Mouse (Mus musculus) myocyte (in vitro differentiated cells): ENCODE data around the gene B4galnt1.

Experiments
- E2F4 ChIP-seq: IDR thresholded peaks from one replicate; pipeline ENCODE4 v1.6.1; 2011; ENCODE audit warnings: mild to moderate bottlenecking, control low read depth, moderate library complexity; ENCODE audit not compliant: insufficient read depth
- MAX ChIP-seq: IDR thresholded peaks from one replicate; pipeline ENCODE4 v1.6.1; 2011; ENCODE audit warnings: low read depth, mild to moderate bottlenecking, control low read depth
- MYOD1 ChIP-seq, 3 experiments: IDR thresholded peaks; one replicate each; pipeline ENCODE4 v1.6.1; 2011; ENCODE audit warnings: control low read depth in 2 of 3, low read depth in 2 of 3, mild to moderate bottlenecking in 2 of 3, moderate library complexity in 1 of 3; ENCODE audit not compliant: insufficient read length in 2 of 3, control insufficient read depth in 1 of 3
- MYOG ChIP-seq, 3 experiments: IDR thresholded peaks; one replicate each; pipeline ENCODE4 v1.6.1; 2011; ENCODE audit warnings: control low read depth in 2 of 3, low read depth in 2 of 3, mild to moderate bottlenecking in 2 of 3; ENCODE audit not compliant: insufficient read length in 2 of 3, control insufficient read depth in 1 of 3, insufficient read depth in 1 of 3
- POLR2A ChIP-seq: IDR thresholded peaks from one replicate; pipeline ENCODE4 v1.6.1; 2011; ENCODE audit warnings: low read depth, mild to moderate bottlenecking, control low read depth, moderate library complexity; ENCODE audit not compliant: insufficient read length
- POLR2AphosphoS2 ChIP-seq: IDR thresholded peaks from one replicate; pipeline ENCODE4 v1.6.1; 2011; ENCODE audit warnings: low read depth, control low read depth; ENCODE audit not compliant: insufficient read length
- REST ChIP-seq: IDR thresholded peaks from one replicate; pipeline ENCODE4 v1.6.1; 2011; ENCODE audit warnings: mild to moderate bottlenecking, control low read depth, moderate library complexity; ENCODE audit not compliant: insufficient read depth, insufficient read length
- TCF12 ChIP-seq: IDR thresholded peaks from one replicate; pipeline ENCODE4 v1.6.1; 2011; ENCODE audit warnings: mild to moderate bottlenecking, control low read depth; ENCODE audit not compliant: poor library complexity, insufficient read depth, severe bottlenecking
- USF1 ChIP-seq: IDR thresholded peaks from one replicate; pipeline ENCODE4 v1.6.1; 2011; ENCODE audit warnings: low read depth, mild to moderate bottlenecking, control low read depth, moderate library complexity

DNA sequence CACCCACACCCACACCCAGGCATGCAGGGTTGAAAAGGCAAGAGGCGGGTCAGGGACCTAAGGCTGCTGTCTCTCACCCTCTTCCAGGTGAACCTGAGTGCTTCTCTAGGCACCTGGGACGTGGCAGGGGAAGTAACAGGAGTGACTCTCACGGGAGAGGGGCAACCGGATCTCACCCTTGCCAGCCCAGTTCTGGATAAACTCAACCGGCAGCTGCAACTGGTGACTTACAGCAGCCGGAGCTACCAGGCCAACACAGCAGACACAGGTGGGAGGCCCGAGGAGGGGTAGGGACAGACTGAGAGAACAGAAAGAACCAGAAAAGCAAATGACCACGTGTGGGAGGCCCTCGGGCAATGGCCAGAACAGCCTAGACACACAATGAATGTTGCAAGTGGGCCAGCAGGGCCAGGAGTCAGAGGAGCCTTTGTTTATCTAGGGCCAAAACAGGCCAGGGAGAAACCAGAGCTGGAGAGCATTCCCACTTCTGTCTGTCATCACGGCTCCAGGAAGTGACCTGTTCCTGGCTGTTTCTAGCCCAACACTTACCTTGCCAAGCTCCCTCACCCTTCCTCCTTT lies 2.7 kb downstream of the B4galnt1 start:
- TF ChIP-seq MAX (no peak), POLR2AphosphoS2 (no peak), USF1 (no peak), MYOG (IDR thresholded peaks at IDR 0.05; ENCODE audit: control insufficient read depth in 1 of 3, insufficient read depth in 1 of 3, insufficient read length in 2 of 3, low read depth in 2 of 3) (no peak), MYOD1 (IDR thresholded peaks at IDR 0.05; ENCODE audit: control insufficient read depth in 1 of 3, insufficient read length in 2 of 3, low read depth in 2 of 3) (no peak), POLR2A (no peak), TCF12 (no peak), REST (no peak), E2F4 (no peak)
